Mouse (Mus musculus) testis, adult 2 months (tissue): ENCODE data around the gene Tmem247.

ENCODE experiments used
- CTCF ChIP-seq: fragments of 200-500 bp; IDR thresholded peaks from 2 replicates; pipeline ENCODE4 v1.5.1; 2012; ENCODE audit warnings: low read depth, mild to moderate bottlenecking, inconsistent platforms, low read length, moderate library complexity; ENCODE audit not compliant: control insufficient read depth, insufficient read depth, insufficient replicate concordance
- POLR2A ChIP-seq: fragments of 200-500 bp; IDR thresholded peaks from 2 replicates; pipeline ENCODE4 v1.6.1; 2012; ENCODE audit warnings: low read depth, mild to moderate bottlenecking, inconsistent platforms, low read length, moderate library complexity; ENCODE audit not compliant: control insufficient read depth

- TF ChIP-seq CTCF: no peak
- no peak for TF ChIP-seq POLR2A
Observed at GRCm38 (mm10) chr17:86938683-86939082, 21.5 kb downstream of the Tmem247 start.
